Mouse (Mus musculus) kidney, postnatal 0 days (tissue): ENCODE results near the gene Ecm2. TPM values are rescaled to one million over a fixed set of nuclear protein-coding genes. Genes with fewer than 3 reads are reported as not detected.

Source experiments
- ATAC-seq: fragments of 200-750 bp; cut with Nextera tagmentation; replicated peaks from 2 replicates; pipeline ENCODE4 v1.8.0; 2017; ENCODE audit warnings: low read depth, moderate number of reproducible peaks, moderate TSS enrichment, moderate library complexity; ENCODE audit not compliant: low FRiP score
- DNase-seq: peaks from one replicate; pipeline ENCODE4 v3.0.0-alpha.2; 2016; ENCODE audit warnings: low spot score
- H3K27ac ChIP-seq: fragments of 300-500 bp; sonication (generic); 2 replicates; pipeline ENCODE4 v1.5.1; 2014; ENCODE audit warnings: mild to moderate bottlenecking
- H3K27me3 ChIP-seq: fragments of 300-500 bp; sonication (generic); 2 replicates; pipeline ENCODE4 v1.6.1; 2014; ENCODE audit warnings: low read length, mixed read lengths; ENCODE audit not compliant: insufficient read depth
- H3K36me3 ChIP-seq: fragments of 300-500 bp; sonication (generic); 2 replicates; pipeline ENCODE4 v1.6.1; 2014; ENCODE audit warnings: low read length, mixed read lengths; ENCODE audit not compliant: insufficient read depth
- H3K4me1 ChIP-seq: fragments of 300-500 bp; sonication (generic); replicated peaks from 2 replicates; pipeline ENCODE4 v1.6.1; 2014; ENCODE audit warnings: antibody characterized with exemption, low read length, mixed read lengths; ENCODE audit not compliant: insufficient read depth
- H3K4me2 ChIP-seq: fragments of 300-500 bp; sonication (generic); 2 replicates; pipeline ENCODE4 v1.6.1; 2014; ENCODE audit warnings: mild to moderate bottlenecking, low read length, moderate library complexity, mixed read lengths
- H3K4me3 ChIP-seq: fragments of 300-500 bp; sonication (generic); replicated peaks from 2 replicates; pipeline ENCODE4 v1.5.1; 2014; ENCODE audit warnings: low read depth, low read length
- H3K9ac ChIP-seq: fragments of 300-500 bp; sonication (generic); 2 replicates; pipeline ENCODE4 v1.6.1; 2014; ENCODE audit warnings: low read depth, low read length
- H3K9me3 ChIP-seq: fragments of 300-500 bp; sonication (generic); replicated peaks from 2 replicates; pipeline ENCODE4 v1.6.1; 2016; ENCODE audit warnings: low read length, inconsistent platforms, mixed read lengths
- CTCF ChIP-seq: IDR thresholded peaks from 2 replicates; pipeline ENCODE4 v1.5.1; 2016; ENCODE audit warnings: antibody characterized with exemption, low read depth, mild to moderate bottlenecking, moderate library complexity
- WGBS: fragments of 180-500 bp; shearing (Covaris S2); extraction: QIAGEN DNeasy Blood & Tissue Kit; methylation state at CpG from one replicate; pipeline ENCODE4 v1.1.7; 2014; 5-methylcytosine and 5-hydroxymethylcytosine counted together
- polyA plus RNA-seq: library from polyadenylated mRNA; unstranded; fragments of >200 nt; fragmentation: Nextera tagmentation; extraction: Ambion mirVana; gene quantifications from 2 replicates; pipeline ENCODE4 v1.2.1, GENCODE M21; 2015

Ecm2 gene
- polyA plus RNA-seq, 1 experiment from 2014 or later = 2.5 TPM

GRCm38 (mm10) chr13:49536946-49537345 is 32.3 kb downstream of the Ecm2 start:
- Histone ChIP-seq H3K9me3 (no peaks in the 10 kb centered on the region), H3K36me3 (no peaks in the 10 kb centered on the region), H3K27ac (no peak overlapping the region), H3K4me1 (no peaks in the 10 kb centered on the region), H3K9ac (no peak overlapping the region), H3K27me3 (no peaks in the 10 kb centered on the region), H3K4me3 (no peak overlapping the region), H3K4me2 (no peak overlapping the region)
- 94% methylated on average over 1 of the region's 1 CpGs for WGBS
- TF ChIP-seq CTCF = no peak
- no peak for DNase-seq
- no peak for ATAC-seq

- no peaks in the 10 kb centered on the region for H3K36me3 ChIP-seq
- no peak overlapping the region for H3K9ac ChIP-seq
- no peaks in the 10 kb centered on the region for H3K9me3 ChIP-seq
- H3K4me3 ChIP-seq = no peak overlapping the region
- no peak overlapping the region for H3K27ac ChIP-seq
- ATAC-seq = no peak
- DNase-seq = peak; percentile 53
- no peaks in the 10 kb centered on the region for H3K27me3 ChIP-seq
- H3K4me2 ChIP-seq = no peak overlapping the region
- no peak for TF ChIP-seq CTCF
- no peaks in the 10 kb centered on the region for H3K4me1 ChIP-seq
- 81% methylated on average over 1 of the region's 1 CpGs for WGBS
These were observed 34.1 kb downstream of the Ecm2 start for GRCm38 (mm10) chr13:49538693-49539092.

DNA sequence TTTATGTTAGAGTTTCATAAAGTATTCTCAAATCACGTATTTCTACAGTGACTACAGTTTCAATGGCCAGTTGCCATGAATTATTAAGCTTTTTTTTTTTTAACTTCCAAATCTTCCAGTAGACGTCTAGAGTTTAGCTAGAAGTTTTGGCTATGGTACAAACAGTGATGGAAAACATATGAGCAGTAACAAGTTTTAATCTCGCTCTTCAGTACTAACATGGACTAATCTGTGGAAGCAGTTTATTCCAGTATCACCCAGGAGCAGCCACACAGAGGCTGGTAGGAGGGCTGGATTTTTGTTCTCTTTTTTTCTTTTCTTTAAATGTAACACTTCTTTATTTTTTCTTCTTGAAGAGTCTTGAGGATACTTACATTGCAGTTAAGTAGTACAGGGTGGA is 39.7 kb downstream of the Ecm2 start, which contains the start of gene Aspn:
Aspn (plus strand) TSS at position 165 of the 400 bp plus-strand sequence.
- 59% methylated on average over 3 of the region's 3 CpGs for WGBS
- Histone ChIP-seq H3K4me3 (no peak within 1 kb of the TSS), H3K9ac (no peak within 1 kb of the TSS), H3K4me2 (no peak within 1 kb of the TSS), H3K4me1 (no peaks in the 10 kb centered on the region), H3K9me3 (no peaks in the 10 kb centered on the region), H3K27me3 (no peaks in the 10 kb centered on the region), H3K36me3 (no peaks in the 10 kb centered on the region), H3K27ac (no peak within 1 kb of the TSS)
- DNase-seq (peak; percentile 75), ATAC-seq (no peak)
- no peak for TF ChIP-seq CTCF

DNA sequence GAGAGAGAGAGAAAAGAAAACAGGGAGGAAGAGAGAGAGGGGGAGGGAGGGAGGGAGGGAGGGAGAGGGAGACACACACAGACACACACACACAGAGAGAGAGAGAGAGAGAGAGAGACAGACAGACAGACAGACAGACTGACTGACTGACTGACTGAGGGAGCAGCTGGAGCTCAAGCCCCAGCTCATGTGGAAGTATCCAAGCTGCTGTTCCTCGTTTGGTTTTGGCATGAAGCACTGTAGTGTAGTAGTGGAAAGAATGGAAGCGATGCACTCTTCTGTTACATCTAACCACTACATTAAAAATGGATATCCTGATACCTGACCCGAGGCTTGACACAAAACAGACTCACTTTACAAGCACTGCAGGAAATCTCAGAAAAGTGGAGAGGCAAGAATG is 41.0 kb downstream of the Ecm2 start:
- Histone ChIP-seq H3K4me3 (no peak overlapping the region), H3K9me3 (no peaks in the 10 kb centered on the region), H3K9ac (no peak overlapping the region), H3K27me3 (no peaks in the 10 kb centered on the region), H3K27ac (peak overlapping the region; percentile 47; the same call in 1 of the 2 replicates), H3K4me2 (no peak overlapping the region), H3K36me3 (no peaks in the 10 kb centered on the region), H3K4me1 (no peaks in the 10 kb centered on the region)
- DNase-seq = peak; percentile 55
- TF ChIP-seq CTCF = no peak
- ATAC-seq = no peak
- WGBS = 39% methylated on average over 3 of the region's 3 CpGs

GRCm38 (mm10) chr13:49546517-49546916 is 41.9 kb downstream of the Ecm2 start:
- Histone ChIP-seq H3K36me3 (no peaks in the 10 kb centered on the region), H3K27ac (0 out of 2 replicates have a peak overlapping the region, but pooled peaks have one; percentile 27), H3K27me3 (no peaks in the 10 kb centered on the region), H3K4me1 (no peaks in the 10 kb centered on the region), H3K4me2 (0 out of 2 replicates have a peak overlapping the region, but pooled peaks have one; percentile 3), H3K4me3 (no peak overlapping the region), H3K9ac (no peak overlapping the region), H3K9me3 (no peaks in the 10 kb centered on the region)
- 62% methylated on average over 1 of the region's 1 CpGs for WGBS
- no peak for TF ChIP-seq CTCF
- ATAC-seq (no peak), DNase-seq (peak; percentile 69)

DNA sequence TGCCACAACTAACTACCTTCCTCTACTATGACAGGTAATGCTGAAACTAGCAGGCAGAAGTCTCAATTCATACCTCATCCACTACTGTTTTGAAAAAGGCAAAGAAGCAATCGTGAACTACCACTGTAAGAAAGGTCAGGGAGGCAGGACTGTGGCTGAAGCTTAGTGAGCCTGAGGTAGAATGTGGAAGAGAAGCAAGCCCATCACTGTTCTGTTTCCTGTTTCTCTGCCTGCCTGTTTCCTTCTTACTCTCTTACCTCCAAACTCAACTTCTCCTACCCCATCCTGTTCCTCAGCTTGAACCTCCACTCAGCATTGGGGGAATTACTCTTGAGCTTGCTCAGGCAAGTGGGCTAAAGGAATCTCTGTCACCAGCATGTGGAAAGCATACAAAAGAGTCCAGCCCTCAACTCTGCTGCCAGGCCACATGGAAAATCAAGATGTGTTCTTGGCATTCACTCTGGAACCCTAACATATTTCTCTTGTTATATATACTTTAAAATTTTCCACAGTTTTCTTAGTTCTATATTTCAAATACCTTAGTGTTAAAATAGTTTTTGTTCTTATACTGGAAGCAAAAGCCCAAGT is 43.0 kb downstream of the Ecm2 start:
- no peaks in the 10 kb centered on the region for H3K9me3 ChIP-seq
- no peak overlapping the region for H3K4me3 ChIP-seq
- no peaks in the 10 kb centered on the region for H3K27me3 ChIP-seq
- H3K4me2 ChIP-seq = no peak overlapping the region
- no peak for DNase-seq
- no peak for TF ChIP-seq CTCF
- H3K9ac ChIP-seq = no peak overlapping the region
- 0 out of 2 replicates have a peak overlapping the region, but pooled peaks have one; percentile 43 for H3K27ac ChIP-seq
- ATAC-seq = no peak
- no peaks in the 10 kb centered on the region for H3K4me1 ChIP-seq
- 63% methylated on average over 1 of the region's 1 CpGs for WGBS
- no peaks in the 10 kb centered on the region for H3K36me3 ChIP-seq

- Histone ChIP-seq H3K9ac (no peak overlapping the region), H3K36me3 (no peaks in the 10 kb centered on the region), H3K4me2 (no peak overlapping the region), H3K27ac (no peak overlapping the region), H3K27me3 (no peaks in the 10 kb centered on the region), H3K4me1 (no peaks in the 10 kb centered on the region), H3K4me3 (no peak overlapping the region), H3K9me3 (no peaks in the 10 kb centered on the region)
- ATAC-seq (no peak), DNase-seq (no peak)
- WGBS = 98% methylated on average over 3 of the region's 3 CpGs
- no peak for TF ChIP-seq CTCF
These were observed 45.0 kb downstream of the Ecm2 start for GRCm38 (mm10) chr13:49549616-49550015.
